Mouse (Mus musculus): ENCODE results near the gene Nono. TPM values are rescaled to one million over a fixed set of nuclear protein-coding genes. Genes with fewer than 3 reads are reported as not detected.

Nono gene
- polyA plus RNA-seq (2016; fragmentation: Nextera tagmentation; extraction: Ambion mirVana) = 494 and 516 TPM in 2 replicates

DNA sequence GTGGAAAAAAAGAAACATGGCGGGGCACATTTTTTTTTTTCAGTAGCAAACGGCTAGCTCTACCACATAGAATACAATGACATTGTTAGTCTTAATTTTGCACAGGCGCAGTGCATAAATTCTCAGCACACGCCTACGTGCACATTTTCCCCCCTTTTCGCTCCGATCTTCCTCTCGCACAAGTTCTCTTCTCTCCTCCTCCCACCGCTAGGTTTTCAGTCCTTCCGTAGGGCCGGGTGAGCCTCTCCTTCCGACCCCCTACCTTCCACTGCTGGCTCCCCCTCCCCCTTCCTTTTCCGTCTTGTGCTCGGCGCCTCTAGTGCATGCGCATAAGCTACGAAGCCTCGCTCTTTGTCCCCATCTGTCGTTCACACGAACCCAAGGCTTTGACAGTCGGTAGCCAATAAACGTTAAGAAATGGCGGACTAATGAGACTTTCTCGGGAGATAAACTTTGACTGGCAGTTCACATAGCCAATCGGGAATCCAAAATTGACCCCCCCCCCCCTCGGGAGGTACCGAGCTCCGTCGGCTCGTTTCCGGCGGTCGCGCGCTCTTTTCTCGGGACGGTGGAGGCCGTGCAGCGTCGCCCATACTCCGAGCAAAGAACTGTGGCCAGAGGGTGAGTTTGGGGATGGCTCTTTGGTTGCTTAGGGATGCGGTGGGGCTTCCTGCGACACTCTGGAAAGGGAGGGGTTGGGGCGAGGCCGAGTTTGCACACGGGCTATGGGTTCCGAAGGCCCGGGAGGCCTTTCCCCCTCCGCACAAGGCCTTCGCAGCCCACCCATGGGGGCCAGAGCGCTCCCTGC is at the start of gene Nono:
Gene Nono, plus strand, starts transcription at position 177 of the 808 bp plus-strand sequence.
- Histone ChIP-seq H3K9me3 (no peaks in the 10 kb centered on the region), H3K27ac (peak within 1 kb of the TSS; percentile 86), H3K4me1 (0 out of 2 replicates have a peak, but pooled peaks cover 4% of the 10 kb centered on the region), H3K27me3 (replicated peaks) (no peaks in the 10 kb centered on the region), H3K4me2 (replicated peaks) (peak within 1 kb of the TSS; percentile 57), H3K9ac (peak within 1 kb of the TSS; percentile 78), H3K36me3 (peaks cover 12% of the 10 kb centered on the region), H3K4me3 (peak within 1 kb of the TSS; percentile 61)
- peak; percentile 95 for ATAC-seq (ENCODE audit: low FRiP score, low read depth)
- WGBS = 26% methylated on average over 51 of the region's 51 CpGs

DNA sequence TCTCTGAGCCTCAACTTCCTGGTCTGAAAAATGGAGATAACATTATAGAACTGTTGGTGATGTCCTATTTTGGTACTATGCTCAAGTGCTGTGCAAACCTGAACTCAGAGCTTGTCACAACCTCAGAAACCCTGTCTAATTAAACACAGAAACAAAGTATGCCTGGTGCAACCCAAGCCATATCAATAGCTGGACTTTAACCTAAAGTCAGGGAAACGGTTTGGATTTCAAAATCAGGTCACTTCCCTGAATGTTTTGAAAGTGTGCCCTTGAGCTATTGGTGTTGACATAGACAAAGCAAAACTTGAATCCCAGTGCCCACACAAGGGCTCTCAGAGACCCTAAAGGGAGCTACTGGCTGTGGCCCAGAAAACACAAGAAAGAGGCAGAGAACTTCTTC is 49.4 kb upstream of the Nono start:
- peaks cover 16% of the 10 kb centered on the region for H3K27me3 ChIP-seq (replicated peaks)
- no peaks in the 10 kb centered on the region for H3K36me3 ChIP-seq
- no peak overlapping the region for H3K4me2 ChIP-seq (replicated peaks)
- no peak overlapping the region for H3K27ac ChIP-seq
- H3K4me1 ChIP-seq = no peaks in the 10 kb centered on the region
- H3K9me3 ChIP-seq = no peaks in the 10 kb centered on the region
- WGBS = 84% methylated on average over 1 of the region's 1 CpGs
- H3K9ac ChIP-seq = no peak overlapping the region
- no peak overlapping the region for H3K4me3 ChIP-seq
- ATAC-seq (ENCODE audit: low FRiP score, low read depth) = no peak

DNA sequence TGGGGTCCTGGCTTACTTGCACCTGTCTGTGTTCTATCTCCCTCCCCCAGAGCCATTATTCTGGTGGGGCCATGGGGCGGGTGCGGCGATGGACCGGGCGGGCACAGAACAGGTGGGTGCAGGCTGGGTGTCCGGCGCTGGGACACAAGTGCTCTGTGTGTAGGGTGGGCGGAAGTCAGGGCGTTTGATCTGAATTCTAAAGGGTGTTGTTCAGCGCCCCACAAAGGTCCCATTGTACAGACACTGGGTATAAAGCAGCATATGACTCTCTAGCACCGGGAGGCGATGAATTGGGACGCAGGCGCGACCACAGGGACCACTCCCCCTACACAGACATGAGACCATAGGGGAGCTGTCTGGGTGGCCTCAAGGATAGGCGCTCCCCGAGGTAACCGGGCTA is 45.7 kb upstream of the Nono start:
- Histone ChIP-seq H3K27ac (no peak overlapping the region), H3K9me3 (no peaks in the 10 kb centered on the region), H3K4me2 (replicated peaks) (no peak overlapping the region), H3K4me3 (no peak overlapping the region), H3K9ac (no peak overlapping the region), H3K27me3 (replicated peaks) (peaks cover 29% of the 10 kb centered on the region), H3K36me3 (no peaks in the 10 kb centered on the region), H3K4me1 (no peaks in the 10 kb centered on the region)
- ATAC-seq (ENCODE audit: low FRiP score, low read depth) = 0 out of 2 replicates have a peak, but pooled peaks have one; percentile 34
- 22% methylated on average over 18 of the region's 18 CpGs for WGBS

DNA sequence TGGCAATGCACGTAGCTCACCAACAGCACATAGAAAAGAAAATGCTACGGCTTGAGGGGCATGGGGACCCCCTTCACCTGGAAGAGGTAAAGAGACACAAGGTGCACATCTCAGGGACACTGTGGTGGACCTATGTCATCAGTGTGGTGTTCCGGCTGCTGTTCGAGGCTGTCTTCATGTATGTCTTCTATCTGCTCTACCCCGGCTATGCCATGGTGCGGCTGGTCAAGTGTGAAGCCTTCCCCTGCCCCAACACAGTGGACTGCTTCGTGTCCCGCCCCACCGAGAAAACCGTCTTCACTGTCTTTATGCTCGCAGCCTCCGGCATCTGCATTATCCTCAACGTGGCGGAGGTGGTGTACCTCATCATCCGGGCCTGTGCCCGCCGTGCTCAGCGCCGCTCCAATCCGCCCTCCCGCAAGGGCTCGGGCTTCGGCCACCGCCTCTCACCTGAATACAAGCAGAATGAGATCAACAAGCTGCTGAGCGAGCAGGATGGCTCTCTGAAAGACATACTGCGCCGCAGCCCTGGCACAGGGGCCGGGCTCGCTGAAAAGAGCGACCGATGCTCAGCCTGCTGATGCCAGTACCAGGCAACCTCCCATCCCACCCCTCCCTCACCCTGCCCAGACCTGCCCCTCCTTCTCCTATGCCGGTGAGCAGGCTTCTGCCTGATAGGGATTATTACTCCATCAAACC is 44.5 kb upstream of the Nono start:
- no peak overlapping the region for H3K9ac ChIP-seq
- H3K9me3 ChIP-seq = no peaks in the 10 kb centered on the region
- no peak overlapping the region for H3K27ac ChIP-seq
- H3K36me3 ChIP-seq = no peaks in the 10 kb centered on the region
- no peaks in the 10 kb centered on the region for H3K4me1 ChIP-seq
- H3K4me3 ChIP-seq = peak overlapping the region; percentile 13; the same call in 1 of the 2 replicates
- peaks cover 29% of the 10 kb centered on the region for H3K27me3 ChIP-seq (replicated peaks)
- WGBS = 16% methylated on average over 32 of the region's 32 CpGs
- ATAC-seq (ENCODE audit: low FRiP score, low read depth) = 0 out of 2 replicates have a peak, but pooled peaks have one; percentile 19
- peak overlapping the region; percentile 54 for H3K4me2 ChIP-seq (replicated peaks)

DNA sequence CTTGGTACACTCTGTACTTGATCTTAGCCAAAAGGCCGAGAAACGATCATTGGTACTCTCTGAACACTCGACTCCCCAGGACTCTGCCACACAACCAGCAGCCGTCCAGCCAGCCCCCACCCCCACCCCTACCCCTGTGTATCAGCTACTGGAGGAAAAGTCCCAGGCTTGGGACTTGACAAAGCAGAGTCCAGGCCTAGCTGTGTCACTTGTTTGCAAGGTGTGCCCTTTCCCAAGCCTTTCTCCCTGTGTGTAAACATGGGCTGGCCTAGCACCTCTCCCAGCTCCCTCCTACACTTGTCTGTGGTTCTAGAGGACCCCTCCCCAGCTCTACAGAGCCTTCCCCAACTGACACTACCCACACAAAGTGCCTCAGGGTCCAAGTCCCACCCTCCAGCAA is 42.9 kb upstream of the Nono start:
- H3K27ac ChIP-seq = no peak overlapping the region
- no peaks in the 10 kb centered on the region for H3K4me1 ChIP-seq
- no peak for ATAC-seq (ENCODE audit: low FRiP score, low read depth)
- H3K4me3 ChIP-seq = no peak overlapping the region
- peaks cover 29% of the 10 kb centered on the region for H3K27me3 ChIP-seq (replicated peaks)
- WGBS = 50% methylated on average over 4 of the region's 4 CpGs
- H3K9ac ChIP-seq = no peak overlapping the region
- H3K9me3 ChIP-seq = no peaks in the 10 kb centered on the region
- no peak overlapping the region for H3K4me2 ChIP-seq (replicated peaks)
- H3K36me3 ChIP-seq = no peaks in the 10 kb centered on the region

DNA sequence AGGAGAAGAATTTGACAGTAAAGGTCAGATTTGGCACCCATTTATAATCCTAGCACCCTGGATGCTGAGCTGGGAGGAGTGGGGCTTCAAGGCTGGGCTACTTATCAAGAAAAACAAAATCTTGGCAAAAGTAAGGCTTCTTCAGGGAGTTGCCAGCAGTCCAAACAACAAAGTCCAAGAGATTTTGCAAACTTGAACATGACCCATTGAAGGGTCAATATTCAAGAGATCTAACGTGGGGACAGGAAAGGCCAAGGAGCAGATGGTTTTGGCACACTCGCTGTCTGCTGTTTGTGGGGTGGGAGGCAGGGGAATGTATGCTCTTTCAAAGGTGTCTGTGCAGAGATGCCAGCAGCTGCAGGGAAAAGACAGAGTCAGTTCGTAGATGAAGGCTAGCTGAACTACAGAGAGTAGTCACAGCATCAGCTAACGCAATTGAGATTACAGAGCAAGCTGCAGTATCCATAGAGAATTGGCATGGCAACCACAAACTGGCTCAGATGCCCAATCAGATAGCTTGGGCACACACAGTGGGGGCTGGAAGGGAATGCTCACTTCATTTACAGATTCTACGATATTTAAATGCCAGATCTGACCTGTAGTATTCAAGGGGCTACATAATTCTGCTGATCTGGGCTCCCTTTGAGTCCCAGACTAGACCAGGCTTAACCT is 40.1 kb upstream of the Nono start:
- Histone ChIP-seq H3K4me3 (no peak overlapping the region), H3K9ac (no peak overlapping the region), H3K27ac (no peak overlapping the region), H3K4me2 (replicated peaks) (no peak overlapping the region), H3K9me3 (no peaks in the 10 kb centered on the region), H3K36me3 (no peaks in the 10 kb centered on the region), H3K27me3 (replicated peaks) (peaks cover 21% of the 10 kb centered on the region), H3K4me1 (no peaks in the 10 kb centered on the region)
- no peak for ATAC-seq (ENCODE audit: low FRiP score, low read depth)
- 76% methylated on average over 5 of the region's 5 CpGs for WGBS

DNA sequence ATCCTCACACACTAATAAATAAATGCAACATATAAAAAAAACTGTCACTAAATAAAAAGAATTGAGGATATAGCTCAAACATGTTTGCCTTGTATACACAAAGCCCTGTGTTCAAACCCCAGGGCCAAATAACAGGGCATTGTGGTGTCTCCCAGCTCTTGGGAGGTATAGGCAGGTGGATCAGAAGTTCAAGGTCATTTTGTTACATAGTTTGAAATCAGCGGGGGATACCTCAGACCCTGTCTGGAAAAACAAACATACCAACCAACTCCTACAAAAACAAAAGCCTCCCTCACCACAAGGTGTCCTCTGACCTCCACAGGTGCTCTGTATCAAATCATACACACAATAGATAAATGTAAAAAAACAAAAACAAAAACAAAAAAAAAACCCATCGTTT is 34.8 kb upstream of the Nono start:
- WGBS = 74% methylated on average over 2 of the region's 2 CpGs
- no peak for ATAC-seq (ENCODE audit: low FRiP score, low read depth)
- no peak overlapping the region for H3K9ac ChIP-seq
- H3K36me3 ChIP-seq = no peaks in the 10 kb centered on the region
- H3K9me3 ChIP-seq = no peaks in the 10 kb centered on the region
- H3K27ac ChIP-seq = no peak overlapping the region
- H3K4me3 ChIP-seq = no peak overlapping the region
- 0 out of 2 replicates have a peak, but pooled peaks cover 3% of the 10 kb centered on the region for H3K27me3 ChIP-seq (replicated peaks)
- H3K4me1 ChIP-seq = no peaks in the 10 kb centered on the region
- H3K4me2 ChIP-seq (replicated peaks) = no peak overlapping the region

DNA sequence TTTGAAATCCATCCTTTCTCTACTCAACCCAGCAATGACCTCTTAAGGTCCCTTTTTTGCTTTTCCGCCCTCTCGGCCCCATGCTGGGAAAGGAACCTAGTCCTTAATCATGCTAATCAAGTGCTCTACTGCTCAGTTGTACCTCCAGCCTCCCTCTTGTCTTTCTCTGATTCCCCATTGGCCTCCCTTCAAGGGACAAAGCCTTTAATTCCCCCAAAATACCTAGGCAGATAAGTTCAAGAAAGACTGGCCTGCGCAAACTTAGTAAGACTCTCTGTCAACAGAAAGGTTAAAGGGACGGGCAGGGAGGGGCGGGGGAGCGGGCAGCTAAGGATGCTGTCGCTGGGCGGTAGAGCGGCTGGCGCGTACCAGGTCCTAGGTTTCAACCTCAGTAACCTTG is 32.7 kb upstream of the Nono start:
- 19% methylated on average over 11 of the region's 11 CpGs for WGBS
- Histone ChIP-seq H3K4me2 (replicated peaks) (no peak overlapping the region), H3K36me3 (no peaks in the 10 kb centered on the region), H3K4me1 (no peaks in the 10 kb centered on the region), H3K27me3 (replicated peaks) (0 out of 2 replicates have a peak, but pooled peaks cover 3% of the 10 kb centered on the region), H3K9ac (no peak overlapping the region), H3K4me3 (no peak overlapping the region), H3K9me3 (no peaks in the 10 kb centered on the region), H3K27ac (no peak overlapping the region)
- ATAC-seq (ENCODE audit: low FRiP score, low read depth) = no peak

DNA sequence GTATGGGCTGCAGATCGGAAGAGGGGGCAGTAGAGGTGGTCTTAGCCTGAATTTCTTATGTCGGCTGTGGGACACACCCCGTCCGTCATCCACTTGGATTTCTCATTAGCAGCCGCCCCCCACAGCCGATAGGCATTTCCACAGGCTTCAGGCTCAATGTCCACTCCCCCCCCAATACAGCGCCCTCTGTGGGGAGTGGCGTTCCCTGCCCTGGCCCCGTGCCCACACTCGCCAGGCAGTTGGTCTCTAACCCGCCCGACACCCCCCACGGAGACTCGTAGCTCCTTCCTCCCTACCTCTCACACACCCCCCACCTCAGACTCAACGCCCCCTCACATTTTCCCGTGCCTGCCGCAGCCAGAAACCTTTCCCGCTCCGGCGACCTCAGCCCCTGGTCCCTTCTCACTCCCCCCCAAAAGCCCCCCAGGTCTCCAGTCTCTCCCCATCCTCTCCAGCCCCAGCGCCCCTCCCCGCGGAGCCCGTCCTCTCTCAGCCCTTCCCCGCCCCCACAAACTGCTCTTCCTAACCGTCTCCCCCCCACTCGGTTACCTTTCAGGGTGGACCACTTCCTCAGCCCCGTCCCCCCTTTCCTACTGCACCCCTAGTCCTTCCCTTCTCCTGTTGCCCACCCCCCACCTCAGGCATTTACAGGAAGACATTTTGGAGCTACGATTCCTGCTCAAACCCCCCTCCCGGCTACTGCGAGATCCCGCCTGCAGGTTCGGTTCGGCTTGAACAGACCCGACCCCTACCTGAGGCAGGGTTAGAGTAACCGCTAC is 10.0 kb upstream of the Nono start:
- no peak overlapping the region for H3K27ac ChIP-seq
- ATAC-seq (ENCODE audit: low FRiP score, low read depth) = peak; percentile 42
- peaks cover 9% of the 10 kb centered on the region for H3K4me1 ChIP-seq
- peak overlapping the region; percentile 58 for H3K9ac ChIP-seq
- H3K4me3 ChIP-seq = peak overlapping the region; percentile 52
- no peaks in the 10 kb centered on the region for H3K9me3 ChIP-seq
- 25% methylated on average over 36 of the region's 36 CpGs for WGBS
- peak overlapping the region; percentile 63 for H3K4me2 ChIP-seq (replicated peaks)
- H3K36me3 ChIP-seq = peaks cover 11% of the 10 kb centered on the region; the same call in 1 of the 2 replicates
- H3K27me3 ChIP-seq (replicated peaks) = no peaks in the 10 kb centered on the region

DNA sequence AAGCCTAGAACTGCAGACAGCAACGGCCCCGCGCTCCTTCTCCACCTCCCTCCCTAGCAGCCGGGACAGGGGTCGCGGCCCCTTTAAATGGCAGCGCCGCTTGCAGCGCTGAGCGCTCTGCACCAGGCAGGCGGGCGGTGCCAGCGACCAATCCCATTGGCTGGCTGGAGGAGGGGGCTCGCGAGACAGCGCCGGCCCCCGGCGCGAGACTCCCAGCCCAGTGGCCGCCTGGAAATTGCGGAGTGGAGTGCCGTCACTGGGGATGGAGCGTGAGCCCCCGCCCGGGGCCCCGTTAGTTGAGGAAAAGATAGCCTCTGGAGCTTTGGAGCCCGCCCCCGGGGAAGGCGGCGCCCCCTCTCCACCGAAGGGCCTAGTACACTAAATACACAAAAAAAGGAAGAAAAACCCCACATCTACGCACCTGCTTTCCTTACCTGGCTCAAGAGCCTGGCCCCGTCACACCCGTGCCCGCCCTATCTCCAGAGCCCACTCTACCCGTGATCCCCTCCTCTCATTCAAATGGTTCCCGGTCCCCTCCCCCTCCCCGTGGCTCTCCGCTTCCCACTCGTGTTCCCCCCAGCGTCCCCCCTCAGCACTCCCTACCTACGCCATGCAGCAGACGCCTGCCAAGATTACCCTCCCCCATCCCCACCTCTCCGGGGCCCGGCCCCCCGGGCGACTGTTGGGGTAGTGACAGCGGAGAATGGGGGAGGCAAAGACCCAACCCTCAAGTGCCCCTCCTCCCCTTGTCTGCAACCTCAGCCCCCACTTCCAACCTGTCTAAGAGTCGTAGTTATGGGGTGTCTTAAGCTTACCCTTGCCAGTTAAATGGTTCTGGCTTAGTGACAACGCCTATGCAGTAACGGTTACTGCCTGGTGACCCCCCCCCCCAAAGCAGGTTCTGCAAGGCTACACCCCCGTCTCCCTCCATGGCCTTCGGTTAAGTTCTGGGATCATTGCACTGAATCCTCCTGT is 9.1 kb upstream of the Nono start:
- WGBS = 19% methylated on average over 49 of the region's 54 CpGs

DNA sequence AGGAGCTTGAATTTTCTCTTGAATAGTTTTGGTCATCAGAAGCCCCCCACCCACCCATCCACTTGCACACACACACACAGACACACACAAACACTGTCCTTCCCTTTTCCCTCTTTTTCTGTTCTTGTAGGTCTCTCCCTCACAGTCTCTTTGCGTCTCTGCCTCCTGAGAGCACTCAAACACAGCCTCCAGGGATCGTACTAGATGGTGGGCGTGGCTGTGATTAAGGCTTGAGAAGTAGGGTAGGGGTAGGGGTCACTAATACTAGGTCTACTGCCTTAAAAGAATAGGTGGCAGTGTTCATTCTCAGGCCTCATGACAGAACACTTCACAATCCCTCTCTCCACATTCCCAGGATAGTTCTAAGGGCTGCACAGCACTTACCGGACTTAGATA is 8.4 kb upstream of the Nono start, which contains the start of gene Zmym3:
Gene Zmym3, minus strand, starts transcription at position 150 of the 396 bp plus-strand sequence.
- ATAC-seq (ENCODE audit: low FRiP score, low read depth) = no peak
- Histone ChIP-seq H3K27ac (no peak within 1 kb of the TSS), H3K9me3 (no peaks in the 10 kb centered on the region), H3K4me1 (peaks cover 9% of the 10 kb centered on the region), H3K27me3 (replicated peaks) (no peaks in the 10 kb centered on the region), H3K4me3 (peak within 1 kb of the TSS; percentile 52), H3K9ac (peak within 1 kb of the TSS; percentile 58), H3K36me3 (no peaks in the 10 kb centered on the region), H3K4me2 (replicated peaks) (peak within 1 kb of the TSS; percentile 63)
- 33% methylated on average over 4 of the region's 4 CpGs for WGBS

More for the DNA sequence above, 9.1 kb upstream of the Nono start:
- Histone ChIP-seq H3K9ac (peak overlapping the region; percentile 58), H3K9me3 (no peaks in the 10 kb centered on the region), H3K36me3 (peaks cover 7% of the 10 kb centered on the region; the same call in 1 of the 2 replicates), H3K4me2 (replicated peaks) (peak overlapping the region; percentile 63), H3K27me3 (replicated peaks) (no peaks in the 10 kb centered on the region), H3K4me3 (peak overlapping the region; percentile 52), H3K27ac (no peak overlapping the region), H3K4me1 (peaks cover 9% of the 10 kb centered on the region)
- ATAC-seq (ENCODE audit: low FRiP score, low read depth) = peak; percentile 96
